Mouse (Mus musculus): ENCODE data around the gene Sdc1. TPM values are rescaled to one million over a fixed set of nuclear protein-coding genes. Genes with fewer than 3 reads are reported as not detected.

Gene Sdc1
- polyA plus RNA-seq (2015; fragmentation: Nextera tagmentation; extraction: Ambion mirVana), result 19.1 and 29.4 TPM in 2 replicates

DNA sequence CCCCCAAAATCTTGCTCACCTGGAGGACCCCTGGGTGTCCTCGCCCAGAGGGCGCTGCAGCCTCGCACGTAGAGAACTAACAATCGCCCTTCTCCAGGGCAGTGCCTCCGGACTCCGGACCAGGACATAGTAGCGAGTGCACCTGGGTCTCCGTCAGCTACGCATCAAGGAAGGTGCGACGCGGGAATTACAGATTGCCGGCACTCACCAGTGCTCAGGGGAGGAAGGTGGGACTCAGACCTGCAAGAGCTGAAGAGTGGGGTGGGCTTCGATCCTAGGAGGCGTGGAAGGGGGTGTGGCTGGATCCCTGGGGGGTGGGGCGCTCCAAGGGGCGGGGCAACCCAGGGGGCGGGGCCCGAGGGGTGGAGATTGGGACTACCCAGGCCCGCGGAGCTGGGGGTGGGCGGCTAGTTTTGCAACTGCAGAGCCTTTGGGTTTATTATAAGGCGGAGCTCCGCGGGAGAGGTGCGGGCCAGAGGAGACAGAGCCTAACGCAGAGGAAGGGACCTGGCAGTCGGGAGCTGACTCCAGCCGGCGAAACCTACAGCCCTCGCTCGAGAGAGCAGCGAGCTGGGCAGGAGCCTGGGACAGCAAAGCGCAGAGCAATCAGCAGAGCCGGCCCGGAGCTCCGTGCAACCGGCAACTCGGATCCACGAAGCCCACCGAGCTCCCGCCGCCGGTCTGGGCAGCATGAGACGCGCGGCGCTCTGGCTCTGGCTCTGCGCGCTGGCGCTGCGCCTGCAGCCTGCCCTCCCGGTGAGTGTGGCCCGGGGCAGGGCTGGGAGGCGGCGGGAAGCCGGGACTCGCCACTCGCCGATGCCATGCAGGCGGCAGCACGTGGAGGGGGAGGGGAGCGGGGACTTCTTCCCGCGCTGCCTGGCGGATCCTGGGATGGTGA is at the start of gene Sdc1:
Sdc1 (plus strand) TSS at position 378 of the 898 bp plus-strand sequence.

Other genes with a start within 250 kb of the Sdc1 start
- 0.17 TPM in 1 of 2 replicates, not detected in the other for gene Slc7a15, start 172.3 kb upstream of the Sdc1 start, polyA plus RNA-seq (2015; fragmentation: Nextera tagmentation; extraction: Ambion mirVana)
- gene Pum2, start 97.2 kb upstream of the Sdc1 start, polyA plus RNA-seq (2015; fragmentation: Nextera tagmentation; extraction: Ambion mirVana), result 14.8 and 17.0 TPM in 2 replicates
- 448 and 457 TPM in 2 replicates for gene Laptm4a, start 150.3 kb downstream of the Sdc1 start, polyA plus RNA-seq (2015; fragmentation: Nextera tagmentation; extraction: Ambion mirVana)
- gene Matn3, start 176.6 kb downstream of the Sdc1 start, polyA plus RNA-seq (2015; fragmentation: Nextera tagmentation; extraction: Ambion mirVana), result 0.18 and 2.2 TPM in 2 replicates
- gene Wdr35, start 202.6 kb downstream of the Sdc1 start, polyA plus RNA-seq (2015; fragmentation: Nextera tagmentation; extraction: Ambion mirVana), result 4.4 and 4.8 TPM in 2 replicates

Data from skeletal muscle tissue, postnatal 0 days (tissue).